Mouse (Mus musculus) E14TG2a.4 (cell line): ENCODE results near the gene Csgalnact2.

ENCODE experiments used
- H3K27me3 ChIP-seq: 2 replicates; pipeline ENCODE4 v1.6.1; 2014; ENCODE audit warnings: low read length, control low read depth; ENCODE audit not compliant: insufficient read depth
- H3K36me3 ChIP-seq: 2 replicates; pipeline ENCODE4 v1.6.1; 2014; ENCODE audit warnings: low read length, control low read depth; ENCODE audit not compliant: insufficient read depth
- H3K4me1 ChIP-seq: replicated peaks from 2 replicates; pipeline ENCODE4 v1.6.1; 2014; ENCODE audit warnings: low read depth, low read length, control low read depth
- H3K4me3 ChIP-seq: replicated peaks from 2 replicates; pipeline ENCODE4 v1.5.1; 2014; ENCODE audit warnings: mild to moderate bottlenecking, low read length
- H3K9me3 ChIP-seq: 2 replicates; pipeline ENCODE4 v1.6.1; 2014; ENCODE audit warnings: low read length, control low read depth
- CTCF ChIP-seq: conservative IDR thresholded peaks from 2 replicates; pipeline ENCODE4 v1.5.1; 2014; ENCODE audit warnings: low read length
- NANOG ChIP-seq: IDR thresholded peaks from 2 replicates; pipeline ENCODE4 v1.6.1; 2014; ENCODE audit warnings: borderline replicate concordance, low read length, mixed read lengths
- POU5F1 ChIP-seq: IDR thresholded peaks from 2 replicates; pipeline ENCODE4 v1.6.1; 2014; ENCODE audit warnings: low read length, borderline replicate concordance

Csgalnact2 gene

GRCm38 (mm10) chr6:118065837-118066198, 73.1 kb downstream of the Csgalnact2 start:
- TF ChIP-seq NANOG (no peak), POU5F1 (no peak), CTCF (no peak)
- Histone ChIP-seq H3K27me3 (peaks cover 14% of the 10 kb centered on the region; the same call in 1 of the 2 replicates), H3K36me3 (no peaks in the 10 kb centered on the region)

GRCm38 (mm10) chr6:118064968-118065530, 73.9 kb downstream of the Csgalnact2 start:
- Histone ChIP-seq H3K27me3 (peaks cover 14% of the 10 kb centered on the region; the same call in 1 of the 2 replicates), H3K4me1 (peaks cover 41% of the 10 kb centered on the region), H3K4me3 (peak overlapping the region; percentile 82), H3K36me3 (no peaks in the 10 kb centered on the region), H3K9me3 (no peaks in the 10 kb centered on the region)
- TF ChIP-seq CTCF (peak; percentile 47), NANOG (no peak)

More at GRCm38 (mm10) chr6:118065837-118066198, 73.1 kb downstream of the Csgalnact2 start:
- H3K9me3 ChIP-seq, result no peaks in the 10 kb centered on the region
- H3K4me3 ChIP-seq, result peak overlapping the region; percentile 82
- peaks cover 41% of the 10 kb centered on the region for H3K4me1 ChIP-seq

DNA sequence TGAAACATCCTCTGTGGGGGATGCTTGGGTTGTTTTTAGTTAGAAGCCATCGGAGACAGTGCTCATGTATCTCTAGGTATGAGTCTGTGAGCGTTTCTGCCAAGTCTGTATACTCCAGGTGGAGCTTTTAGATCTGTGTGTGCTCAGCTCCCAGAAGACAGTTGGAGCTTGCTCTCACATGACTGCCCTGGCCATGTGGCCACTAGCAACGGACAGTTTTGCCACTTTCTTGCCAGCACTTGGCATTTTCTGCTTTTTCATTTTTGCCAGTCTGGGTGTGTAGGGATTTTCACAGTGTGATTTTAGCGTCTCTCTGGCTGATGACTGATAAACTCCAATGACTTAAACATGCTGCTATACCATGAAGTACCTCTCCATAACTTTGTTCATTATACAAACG, 75.7 kb downstream of the Csgalnact2 start:
- peaks cover 13% of the 10 kb centered on the region; the same call in 1 of the 2 replicates for H3K27me3 ChIP-seq
- H3K4me3 ChIP-seq, result no peak overlapping the region
- no peaks in the 10 kb centered on the region for H3K9me3 ChIP-seq
- TF ChIP-seq CTCF (no peak), POU5F1 (no peak), NANOG (no peak)
- no peaks in the 10 kb centered on the region for H3K36me3 ChIP-seq
- peaks cover 34% of the 10 kb centered on the region for H3K4me1 ChIP-seq

GRCm38 (mm10) chr6:118061266-118061665, 77.7 kb downstream of the Csgalnact2 start:
- Histone ChIP-seq H3K9me3 (no peaks in the 10 kb centered on the region), H3K4me3 (no peak overlapping the region), H3K4me1 (peaks cover 17% of the 10 kb centered on the region), H3K36me3 (no peaks in the 10 kb centered on the region), H3K27me3 (0 out of 2 replicates have a peak, but pooled peaks cover 10% of the 10 kb centered on the region)
- TF ChIP-seq NANOG, result no peak
- TF ChIP-seq POU5F1, result no peak
- no peak for TF ChIP-seq CTCF
